In the genomic region with DNA sequence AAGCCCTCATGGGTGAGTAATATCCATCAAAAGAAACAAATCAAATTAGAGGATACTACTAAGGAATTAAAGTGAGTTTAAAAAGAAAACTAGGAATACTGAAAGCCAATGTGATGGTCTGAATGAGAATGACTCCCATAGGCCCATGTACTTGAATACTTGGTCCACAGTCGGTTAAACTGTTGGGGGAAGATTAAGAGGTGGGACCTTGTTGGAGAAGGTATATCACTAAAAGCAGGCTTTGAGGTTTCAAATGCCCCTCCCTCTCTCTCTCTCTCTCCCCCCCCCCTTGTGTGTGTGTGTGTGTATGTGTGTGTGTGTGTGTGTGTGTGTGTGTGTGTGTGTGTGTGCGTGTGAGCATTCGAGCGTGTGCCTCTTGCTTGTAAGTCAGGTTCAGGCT, we compare ENCODE assay signal across 29 mouse cellular contexts. TPM values are rescaled to one million over a fixed set of nuclear protein-coding genes. Genes with fewer than 3 reads are reported as not detected.
DNase-seq lines count a peak whose midpoint lies in the region; ATAC-seq and TF ChIP-seq lines count a peak whose summit lies in the region.
"Had no signal": no experiment of that assay in that cellular context is flagged by ENCODE, and none has a peak within 500 bp of the region (broad histone marks: within the 10 kb centered on the region; RNA-seq: fewer than 3 reads in every experiment).

No protein-coding gene starts in this region.

- WGBS in midbrain, embryonic 11.5 days: 98% methylated on average over 3 of the region's 4 CpGs
- 100% methylated on average over 4 of the region's 4 CpGs for WGBS in midbrain, postnatal 0 days
- WGBS in liver, embryonic 15.5 days (ENCODE audit: insufficient replicate concordance): 66% methylated on average over 4 of the region's 4 CpGs
- WGBS in hindbrain, postnatal 0 days: 98% methylated on average over 4 of the region's 4 CpGs

- peaks cover 3% of the 10 kb centered on the region; the same call in 1 of the 2 replicates for H3K36me3 ChIP-seq in midbrain, embryonic 11.5 days (ENCODE audit: control insufficient read depth, insufficient read depth, low read length)
- H3K36me3 ChIP-seq in midbrain, postnatal 0 days (ENCODE audit: insufficient read depth, low read length): 0 out of 2 replicates have a peak, but pooled peaks cover 2% of the 10 kb centered on the region
- H3K36me3 ChIP-seq in liver, embryonic 15.5 days (replicated peaks): peaks cover 13% of the 10 kb centered on the region; the same call in 1 of the 2 replicates
- H3K36me3 ChIP-seq in hindbrain, postnatal 0 days (ENCODE audit: insufficient read depth, low read length): no peaks in the 10 kb centered on the region
- H3K36me3 ChIP-seq: forebrain, embryonic 12.5 days; forebrain, embryonic 15.5 days; heart, embryonic 15.5 days had no signal

- ATAC-seq in midbrain, embryonic 11.5 days (ENCODE audit: low FRiP score): no peak
- ATAC-seq in midbrain, postnatal 0 days (ENCODE audit: low FRiP score): no peak
- peak; percentile 38; the same call in 1 of the 2 replicates for ATAC-seq in liver, embryonic 15.5 days (ENCODE audit: insufficient read depth)
- peak; percentile 74 for ATAC-seq in megakaryocyte progenitor cell, adult 5-6 weeks (replicated peaks; ENCODE audit: poor library complexity)
- ATAC-seq in hindbrain, postnatal 0 days: no peak
- ATAC-seq: forebrain, embryonic 15.5 days; hindbrain, embryonic 16.5 days; Patski had no signal

- H3K4me1 ChIP-seq in midbrain, embryonic 11.5 days (ENCODE audit: control insufficient read depth, insufficient read depth, low read length): no peaks in the 10 kb centered on the region
- H3K4me1 ChIP-seq in midbrain, postnatal 0 days (ENCODE audit: insufficient read depth, low read length): no peaks in the 10 kb centered on the region
- H3K4me1 ChIP-seq in liver, embryonic 15.5 days (replicated peaks): peaks cover 27% of the 10 kb centered on the region
- H3K4me1 ChIP-seq in hindbrain, postnatal 0 days (ENCODE audit: insufficient read depth, low read length): no peaks in the 10 kb centered on the region
- H3K4me1 ChIP-seq: embryonic facial prominence, embryonic 12.5 days; embryonic facial prominence, embryonic 15.5 days; forebrain, embryonic 12.5 days; forebrain, embryonic 15.5 days; hindbrain, embryonic 10.5 days; hindbrain, embryonic 13.5 days had no signal

- no peak for TF ChIP-seq CTCF in midbrain, postnatal 0 days (IDR thresholded peaks at IDR 0.05)
- no peak for TF ChIP-seq CTCF in hindbrain, postnatal 0 days (IDR thresholded peaks at IDR 0.05; ENCODE audit: low read depth)

- no peak overlapping the region for H3K9ac ChIP-seq in midbrain, embryonic 11.5 days (ENCODE audit: low read length)
- no peak overlapping the region for H3K9ac ChIP-seq in midbrain, postnatal 0 days (replicated peaks; ENCODE audit: low read length, poor library complexity, severe bottlenecking)
- no peak overlapping the region for H3K9ac ChIP-seq in liver, embryonic 15.5 days
- H3K9ac ChIP-seq in hindbrain, postnatal 0 days (replicated peaks; ENCODE audit: low read length): no peak overlapping the region
- H3K9ac ChIP-seq: embryonic facial prominence, embryonic 12.5 days; embryonic facial prominence, embryonic 15.5 days; forebrain, embryonic 12.5 days; forebrain, embryonic 15.5 days; heart, embryonic 12.5 days; heart, embryonic 15.5 days; hindbrain, embryonic 13.5 days had no signal

- no peak overlapping the region for H3K4me3 ChIP-seq in midbrain, embryonic 11.5 days (ENCODE audit: low read depth, low read length)
- H3K4me3 ChIP-seq in midbrain, postnatal 0 days (ENCODE audit: low read depth, low read length): no peak overlapping the region
- H3K4me3 ChIP-seq in liver, embryonic 15.5 days (replicated peaks): no peak overlapping the region
- H3K4me3 ChIP-seq in hindbrain, postnatal 0 days (ENCODE audit: low read length): no peak overlapping the region
- H3K4me3 ChIP-seq: embryonic facial prominence, embryonic 12.5 days; embryonic facial prominence, embryonic 15.5 days; forebrain, embryonic 12.5 days; forebrain, embryonic 15.5 days; heart, embryonic 12.5 days; heart, embryonic 15.5 days; hindbrain, embryonic 10.5 days; hindbrain, embryonic 13.5 days had no signal

- no peaks in the 10 kb centered on the region for H3K9me3 ChIP-seq in midbrain, embryonic 11.5 days (ENCODE audit: control insufficient read depth, low read length)
- H3K9me3 ChIP-seq in midbrain, postnatal 0 days (ENCODE audit: low read length): no peaks in the 10 kb centered on the region
- no peaks in the 10 kb centered on the region for H3K9me3 ChIP-seq in liver, embryonic 15.5 days (replicated peaks)
- 0 out of 2 replicates have a peak, but pooled peaks cover 2% of the 10 kb centered on the region for H3K9me3 ChIP-seq in hindbrain, postnatal 0 days (ENCODE audit: low read length)
- H3K9me3 ChIP-seq: embryonic facial prominence, embryonic 12.5 days; embryonic facial prominence, embryonic 15.5 days; forebrain, embryonic 15.5 days; G1E; heart, embryonic 15.5 days; hindbrain, embryonic 13.5 days had no signal

- peak; percentile 14 for DNase-seq in midbrain, embryonic 11.5 days (ENCODE audit: low spot score, missing footprints)
- no peak for DNase-seq in midbrain, postnatal 0 days (ENCODE audit: low spot score)
- no peak for DNase-seq in right cerebral cortex, adult 2 months (ENCODE audit: low spot score in 2 of 2)
- DNase-seq in hindbrain, postnatal 0 days (ENCODE audit: low spot score): no peak
- no peak for DNase-seq in ovary, adult 18-20 months (ENCODE audit: low spot score)
- DNase-seq: adrenal gland, postnatal 14 days; B cell, adult 2 months; cerebellum, adult 11 months; cerebellum, adult 2 months; cerebellum, adult 9-11 months; cerebellum, postnatal 25 days; gastrocnemius, postnatal 25 days; heart, adult 18-20 months; heart, postnatal 10 days; heart, postnatal 36 days had no signal

- no peak overlapping the region for H3K4me2 ChIP-seq in midbrain, embryonic 11.5 days
- no peak overlapping the region for H3K4me2 ChIP-seq in midbrain, postnatal 0 days (ENCODE audit: low read depth, low read length, poor library complexity, severe bottlenecking)
- H3K4me2 ChIP-seq in liver, embryonic 15.5 days: no peak overlapping the region
- H3K4me2 ChIP-seq in hindbrain, postnatal 0 days (ENCODE audit: low read depth, low read length): no peak overlapping the region
- H3K4me2 ChIP-seq: embryonic facial prominence, embryonic 12.5 days; embryonic facial prominence, embryonic 15.5 days; forebrain, embryonic 12.5 days; forebrain, embryonic 15.5 days; heart, embryonic 12.5 days; heart, embryonic 15.5 days; hindbrain, embryonic 13.5 days had no signal

- no peaks in the 10 kb centered on the region for H3K27me3 ChIP-seq in midbrain, embryonic 11.5 days (ENCODE audit: control insufficient read depth, insufficient read depth, low read length)
- no peaks in the 10 kb centered on the region for H3K27me3 ChIP-seq in midbrain, postnatal 0 days (ENCODE audit: insufficient read depth, low read length)
- H3K27me3 ChIP-seq in liver, embryonic 15.5 days: no peaks in the 10 kb centered on the region
- H3K27me3 ChIP-seq in hindbrain, postnatal 0 days (ENCODE audit: insufficient read depth, low read length): no peaks in the 10 kb centered on the region
- H3K27me3 ChIP-seq: CH12.LX; embryonic facial prominence, embryonic 12.5 days; embryonic facial prominence, embryonic 15.5 days; forebrain, embryonic 12.5 days; forebrain, embryonic 15.5 days; heart, embryonic 12.5 days; heart, embryonic 15.5 days; hindbrain, embryonic 13.5 days; Patski had no signal

- H3K27ac ChIP-seq in midbrain, embryonic 11.5 days (ENCODE audit: low read depth, low read length): no peak overlapping the region
- no peak overlapping the region for H3K27ac ChIP-seq in midbrain, postnatal 0 days (ENCODE audit: low read depth, low read length)
- H3K27ac ChIP-seq in liver, embryonic 15.5 days (replicated peaks): no peak overlapping the region
- H3K27ac ChIP-seq in hindbrain, postnatal 0 days: no peak overlapping the region
- H3K27ac ChIP-seq: embryonic facial prominence, embryonic 12.5 days; embryonic facial prominence, embryonic 15.5 days; forebrain, embryonic 12.5 days; forebrain, embryonic 15.5 days; heart, embryonic 15.5 days; hindbrain, embryonic 10.5 days; hindbrain, embryonic 13.5 days had no signal

RNA-seq across cellular contexts. Expression of a gene that starts 9.4 kb away (rescaled TPM):
- 40.6 and 47.3 TPM in 2 replicates for polyA plus RNA-seq in midbrain, embryonic 11.5 days (2014; fragmentation: Nextera tagmentation; extraction: Ambion mirVana)
- 154 and 206 TPM in 2 replicates for total RNA-seq in midbrain, postnatal 0 days (2014; rRNA removed)
- 68.6 and 71.4 TPM in 2 replicates for polyA plus RNA-seq in midbrain, postnatal 0 days (2015; fragmentation: Nextera tagmentation; extraction: Ambion mirVana)
- 19.0 and 19.8 TPM in 2 replicates for polyA plus RNA-seq in liver, embryonic 15.5 days (2015; fragmentation: Nextera tagmentation; extraction: Ambion mirVana)
- 82.2 and 84.2 TPM in 2 replicates for total RNA-seq in megakaryocyte progenitor cell, adult 5-6 weeks (2015)
- 90.0 and 111 TPM in 2 replicates for total RNA-seq in megakaryocyte progenitor cell, adult 5-6 weeks (2017)
- total RNA-seq in hindbrain, postnatal 0 days (2014; rRNA removed): 180 and 218 TPM in 2 replicates
- polyA plus RNA-seq in hindbrain, postnatal 0 days (2015; fragmentation: Nextera tagmentation; extraction: Ambion mirVana): 60.4 and 64.9 TPM in 2 replicates

RNA-seq across cellular contexts. Expression of a gene that starts 37.3 kb away (rescaled TPM):
- polyA plus RNA-seq in midbrain, embryonic 11.5 days (2014; fragmentation: Nextera tagmentation; extraction: Ambion mirVana): 42.2 and 45.7 TPM in 2 replicates
- 40.4 and 50.2 TPM in 2 replicates for total RNA-seq in midbrain, postnatal 0 days (2014; rRNA removed)
- 51.8 and 61.2 TPM in 2 replicates for polyA plus RNA-seq in midbrain, postnatal 0 days (2015; fragmentation: Nextera tagmentation; extraction: Ambion mirVana)
- polyA plus RNA-seq in liver, embryonic 15.5 days (2015; fragmentation: Nextera tagmentation; extraction: Ambion mirVana): 16.3 and 16.5 TPM in 2 replicates
- 18.2 and 18.5 TPM in 2 replicates for total RNA-seq in megakaryocyte progenitor cell, adult 5-6 weeks (2015)
- 21.1 and 32.2 TPM in 2 replicates for total RNA-seq in megakaryocyte progenitor cell, adult 5-6 weeks (2017)
- total RNA-seq in hindbrain, postnatal 0 days (2014; rRNA removed): 29.7 and 30.1 TPM in 2 replicates
- 60.9 and 66.0 TPM in 2 replicates for polyA plus RNA-seq in hindbrain, postnatal 0 days (2015; fragmentation: Nextera tagmentation; extraction: Ambion mirVana)

Comparison
In these comparisons a context has a peak if more than half of its experiments do, and no peak if none do; other contexts are left out.
1. ATAC-seq: peak in liver, embryonic 15.5 days (single experiment) and megakaryocyte progenitor cell, adult 5-6 weeks (single experiment); none in midbrain, embryonic 11.5 days (single experiment), midbrain, postnatal 0 days (single experiment) and hindbrain, postnatal 0 days (single experiment).